Mouse (Mus musculus) cerebellum, adult 11-12 months (tissue): ENCODE measurements around the gene Ube2j1.
"Not testable (repeated sequence)": the region's sequence is repeated elsewhere in the genome, so short reads cannot be mapped to it uniquely, and the experiment has no call there.

Experiments
- DNase-seq: peaks from one replicate; pipeline ENCODE4 v3.0.0; 2022

Gene Ube2j1

DNA sequence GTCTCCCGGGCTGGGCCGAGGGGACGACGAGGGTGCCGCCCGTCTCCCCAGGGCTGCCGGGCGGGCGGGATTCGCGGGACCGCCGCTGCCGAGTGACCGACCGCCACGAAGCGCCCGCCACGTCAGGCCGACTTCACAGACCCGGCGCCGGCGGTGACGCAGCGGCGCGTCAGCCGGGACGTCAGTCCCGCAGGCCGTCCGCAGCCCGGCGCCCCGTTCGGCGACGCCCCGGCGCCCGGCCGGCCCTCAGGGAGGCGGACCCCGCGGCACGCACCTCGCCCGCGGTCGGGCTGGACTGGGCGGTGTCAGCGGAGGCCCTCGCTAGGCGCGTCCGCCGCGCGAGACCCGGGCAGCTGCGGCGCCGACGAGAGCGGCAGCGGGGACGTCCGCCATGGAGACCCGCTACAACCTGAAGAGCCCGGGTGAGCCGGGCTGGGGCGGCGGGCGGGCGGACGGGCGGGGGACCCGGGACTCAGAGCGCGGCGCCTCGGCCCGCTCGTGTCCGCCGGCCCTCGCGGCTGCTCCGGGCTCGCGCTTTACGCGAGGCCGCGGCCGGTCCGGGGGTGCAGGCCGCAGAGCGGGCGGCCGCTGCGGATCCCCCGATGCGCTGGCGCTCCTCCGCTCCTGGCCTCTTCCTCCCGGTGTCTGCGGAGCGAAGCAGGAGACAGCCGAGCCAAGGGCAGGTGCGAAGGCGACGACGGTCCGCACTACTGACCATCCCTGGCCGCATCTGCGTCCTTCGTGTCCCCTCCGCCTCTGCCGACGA lies at the start of gene Ube2j1:
Gene Ube2j1 (plus strand): TSS at position 222 of the 766 bp plus-strand sequence.
- DNase-seq, result peak; percentile 92

DNA sequence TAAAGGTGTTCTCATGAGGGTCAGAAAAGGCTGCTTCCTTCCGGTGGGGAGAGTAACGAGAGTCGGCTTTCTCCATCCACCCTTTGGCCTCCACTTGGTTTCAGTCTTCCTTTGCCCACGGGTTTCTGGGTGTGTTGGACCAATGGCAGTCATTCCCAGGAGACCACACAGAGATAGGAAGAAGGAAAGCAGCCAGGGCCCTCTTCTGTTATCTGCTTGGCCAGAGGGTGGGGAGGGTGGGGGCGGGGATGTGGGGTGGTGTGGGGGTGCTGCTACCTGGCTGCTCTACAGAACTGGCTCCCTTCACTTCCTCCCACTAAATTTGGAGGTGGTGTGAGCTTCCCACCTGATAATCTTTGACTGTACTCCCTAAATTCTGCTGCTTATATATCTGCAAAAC lies 49.6 kb upstream of the Ube2j1 start:
- DNase-seq, result no peak

DNA sequence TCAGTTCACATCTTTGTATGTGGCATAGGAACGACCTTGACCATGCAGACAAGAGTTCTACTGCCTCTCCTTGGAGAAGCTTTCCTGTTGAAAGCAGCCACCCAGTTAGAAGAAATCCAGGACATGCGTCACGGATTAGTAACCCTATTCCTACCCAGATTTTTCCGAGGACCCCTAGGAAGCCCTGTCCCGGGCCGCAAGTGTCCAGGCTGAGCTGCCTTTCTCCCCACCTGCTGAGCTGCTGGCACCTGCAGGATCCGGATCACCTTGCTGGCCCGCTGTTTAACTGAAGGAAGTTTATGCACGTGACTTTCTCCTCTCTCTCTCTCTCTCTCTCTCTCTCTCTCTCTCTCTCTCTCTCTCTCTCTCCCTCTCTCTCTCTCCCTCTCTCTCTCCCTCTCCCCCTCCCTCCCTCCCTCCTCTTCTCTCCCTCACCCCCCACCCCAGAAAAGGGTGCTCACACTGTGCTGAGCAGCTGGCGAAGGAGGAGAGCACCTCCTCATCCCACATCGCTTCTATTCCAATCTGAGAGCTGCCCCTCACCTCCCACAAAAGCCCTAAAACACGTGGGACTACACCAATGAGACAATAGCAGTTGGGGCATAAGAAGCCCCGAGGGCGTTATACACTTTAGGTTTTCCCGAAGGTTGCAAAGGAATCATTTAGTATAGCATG lies 49.0 kb upstream of the Ube2j1 start:
- peak; percentile 67 for DNase-seq

DNA sequence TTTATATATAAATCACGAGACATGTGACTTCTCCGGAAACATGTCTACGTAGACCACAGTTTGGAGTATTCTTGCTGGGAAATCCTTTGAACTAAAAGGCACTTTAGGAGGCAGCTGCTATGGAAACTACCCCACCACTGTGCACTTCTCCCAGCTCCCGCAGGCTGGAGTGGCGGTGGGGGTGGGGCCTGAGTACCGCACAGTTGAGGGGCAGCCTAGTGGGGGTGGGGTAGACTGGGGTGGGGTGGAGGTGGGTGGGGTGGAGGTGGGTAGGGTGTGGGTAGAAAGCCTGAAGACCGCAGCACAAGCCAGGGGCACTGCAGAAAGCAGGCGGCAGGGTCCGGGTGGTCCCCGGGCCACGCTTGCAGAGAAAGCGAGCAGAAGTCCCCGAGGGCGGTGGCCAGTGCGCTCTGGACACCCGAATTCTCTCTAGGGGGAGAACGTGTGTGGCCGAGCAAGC lies 48.5 kb upstream of the Ube2j1 start, which contains the start of gene Rragd:
Gene Rragd (plus strand): TSS at position 322 of the 460 bp plus-strand sequence.
- DNase-seq, result no peak

DNA sequence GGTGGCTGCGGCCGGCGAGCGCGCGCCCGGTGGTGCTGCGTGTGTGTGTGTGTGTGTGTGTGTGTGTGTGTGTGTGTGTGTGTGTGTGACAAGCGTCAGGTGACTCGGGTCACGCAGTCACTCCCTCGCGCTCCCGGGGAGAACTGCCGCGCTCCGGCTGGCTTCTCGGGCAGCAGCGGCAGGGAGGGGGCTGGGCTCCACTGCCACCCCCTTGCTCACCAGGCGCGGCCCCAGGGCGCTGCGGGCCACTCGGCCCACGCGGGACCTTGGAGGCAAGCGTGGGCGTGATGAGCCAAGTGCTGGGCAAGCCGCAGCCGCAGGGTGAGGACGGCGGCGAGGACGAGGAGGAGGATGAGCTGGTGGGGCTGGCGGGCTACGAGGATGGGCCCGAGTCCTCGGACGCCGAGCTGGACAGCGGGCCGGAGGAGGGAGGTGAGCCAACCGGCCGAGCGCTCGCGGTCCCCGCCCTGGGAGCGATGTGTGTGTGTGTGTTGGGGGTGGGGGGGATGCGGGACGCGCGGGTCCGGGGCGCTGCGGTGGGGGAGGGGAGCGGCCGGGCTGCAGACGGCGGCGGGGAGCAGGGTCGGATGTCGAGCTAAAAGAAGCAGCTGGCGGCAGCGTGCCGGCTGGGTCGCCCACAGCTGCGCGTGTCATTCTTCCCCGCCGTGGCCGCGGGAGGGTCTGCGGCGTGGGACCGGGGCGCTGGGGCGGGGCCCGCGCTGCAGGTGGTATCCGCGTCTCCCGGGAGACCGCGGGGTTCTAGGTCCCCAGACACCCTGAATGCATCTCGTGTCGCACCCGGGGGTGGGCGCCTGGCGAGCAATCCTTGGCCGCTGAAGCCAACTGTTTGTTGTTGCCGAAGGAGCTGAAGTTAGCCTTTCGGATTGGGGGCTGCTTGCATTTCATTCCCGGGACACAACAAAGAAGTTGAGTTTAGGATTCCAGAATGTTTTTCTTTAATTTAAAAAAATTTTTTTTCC lies 47.8 kb upstream of the Ube2j1 start:
- peak; percentile 85 for DNase-seq

DNA sequence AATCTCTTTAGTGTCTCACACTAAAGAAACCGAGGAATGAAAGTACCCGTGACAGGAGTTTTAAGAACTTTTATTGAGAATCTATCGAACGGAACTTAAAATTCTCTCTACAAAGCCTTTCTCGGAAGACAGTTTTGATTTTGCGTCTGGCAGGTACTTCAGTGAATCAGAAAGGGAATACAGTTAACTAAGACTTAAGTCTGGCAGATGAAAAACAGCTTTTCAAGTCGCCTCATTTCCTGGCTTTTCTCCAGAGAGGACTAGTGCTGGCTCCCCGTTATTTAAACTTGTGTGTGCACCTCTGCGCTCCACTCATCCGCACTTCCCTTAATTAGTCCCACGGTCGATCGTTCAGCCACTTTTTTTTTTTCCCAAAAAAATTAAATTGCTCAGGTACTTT lies 47.0 kb upstream of the Ube2j1 start:
- DNase-seq, result no peak

DNA sequence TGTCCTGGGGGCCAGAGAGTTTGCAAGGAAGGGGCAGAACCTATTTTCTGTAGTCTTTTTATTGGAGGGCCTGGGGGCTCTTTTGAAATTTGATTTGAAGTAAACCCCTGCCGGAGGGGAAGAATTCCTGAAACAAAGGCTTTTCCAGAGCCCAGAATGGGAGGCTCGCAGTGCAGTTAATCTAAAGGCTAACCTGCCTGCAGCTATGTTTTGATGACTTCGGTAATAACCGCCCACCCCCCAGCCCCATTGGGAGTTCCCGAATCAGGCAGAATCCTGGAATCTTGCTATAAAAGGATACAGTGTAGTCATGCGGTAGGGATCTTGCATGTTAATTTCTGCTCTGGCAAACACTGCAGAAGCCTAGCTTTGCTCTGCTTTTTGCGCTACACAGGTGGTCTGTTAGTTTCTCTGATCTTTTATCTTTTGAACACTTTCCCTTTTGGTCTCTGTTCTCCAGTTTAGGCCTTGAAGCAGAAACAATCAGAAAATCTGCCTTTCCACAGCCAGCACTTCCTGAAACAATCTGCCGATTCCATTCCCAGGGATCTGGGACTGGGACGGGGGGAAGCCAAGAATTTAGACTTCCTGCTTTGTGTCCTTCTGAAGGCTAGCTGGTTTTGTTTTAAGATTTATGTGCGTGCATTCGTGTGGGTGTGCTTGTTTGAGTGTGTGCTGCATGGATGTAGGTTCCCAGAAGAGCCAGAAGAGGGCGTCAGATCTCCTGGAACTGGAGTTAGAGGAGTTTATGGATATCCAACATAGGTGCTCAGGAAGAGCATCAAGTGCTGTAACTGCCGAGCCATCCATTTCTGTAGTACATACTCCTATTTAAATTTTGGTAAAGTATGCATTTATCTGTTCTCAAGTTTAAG lies 46.2 kb upstream of the Ube2j1 start:
- peak; percentile 34 for DNase-seq

DNA sequence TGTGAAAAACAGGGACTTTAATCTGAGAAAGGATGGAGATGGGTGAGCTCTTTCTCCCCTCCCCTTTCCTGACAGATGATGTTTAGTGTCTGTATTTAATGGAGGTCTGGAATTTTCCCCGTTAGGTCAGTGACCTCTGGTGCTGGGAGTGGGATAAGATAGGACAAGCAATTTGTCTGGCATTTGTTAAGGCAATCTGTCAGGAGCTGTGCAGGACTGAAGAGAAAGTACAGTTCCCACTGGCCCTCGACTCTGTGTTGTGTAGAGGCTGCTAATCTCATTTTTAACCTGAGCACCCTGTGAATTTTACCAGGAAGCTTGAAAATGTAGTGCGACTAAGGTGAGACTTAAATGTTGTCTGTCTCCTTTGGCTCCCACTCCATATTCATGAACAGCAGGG lies 45.5 kb upstream of the Ube2j1 start:
- DNase-seq, result no peak

DNA sequence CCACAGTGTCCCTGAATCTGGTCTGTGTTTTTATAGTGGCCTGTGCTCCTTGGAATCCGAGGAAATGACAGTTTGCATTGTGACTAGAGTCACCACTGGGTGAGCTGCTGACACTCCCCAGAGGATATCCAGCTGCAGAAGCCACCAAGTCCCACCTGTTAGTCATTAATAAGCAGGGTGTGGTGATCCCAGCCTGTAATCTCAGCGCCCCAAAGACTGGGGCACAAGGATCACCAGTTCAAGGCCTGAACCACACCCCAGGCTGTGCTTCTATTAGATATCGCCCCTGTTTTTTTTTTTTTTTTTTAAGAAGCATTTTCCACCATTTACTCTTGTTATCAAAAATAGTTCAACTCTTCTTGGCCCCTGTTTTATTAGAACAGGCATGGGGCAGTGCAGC lies 44.2 kb upstream of the Ube2j1 start:
- DNase-seq, result no peak

DNA sequence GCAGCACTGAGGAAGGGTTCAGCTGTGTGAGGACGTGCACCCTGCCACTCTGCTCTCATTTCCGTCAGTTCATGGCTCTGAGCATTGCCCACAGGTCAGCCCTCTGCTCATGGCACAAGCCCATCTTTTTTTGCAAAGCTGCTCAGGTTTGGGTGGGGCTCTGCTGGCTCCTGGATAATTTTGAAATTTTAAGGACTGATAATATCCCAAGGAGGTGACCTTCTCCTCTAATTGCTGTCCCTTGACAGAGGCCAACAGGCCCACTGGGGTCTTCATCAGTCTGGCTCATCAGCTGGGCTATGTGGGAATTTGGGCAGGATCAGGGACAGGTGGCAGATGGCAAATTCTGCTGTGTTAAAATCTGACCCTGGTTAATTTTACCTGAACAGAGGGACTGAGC lies 41.9 kb upstream of the Ube2j1 start:
- peak; percentile 58 for DNase-seq

DNA sequence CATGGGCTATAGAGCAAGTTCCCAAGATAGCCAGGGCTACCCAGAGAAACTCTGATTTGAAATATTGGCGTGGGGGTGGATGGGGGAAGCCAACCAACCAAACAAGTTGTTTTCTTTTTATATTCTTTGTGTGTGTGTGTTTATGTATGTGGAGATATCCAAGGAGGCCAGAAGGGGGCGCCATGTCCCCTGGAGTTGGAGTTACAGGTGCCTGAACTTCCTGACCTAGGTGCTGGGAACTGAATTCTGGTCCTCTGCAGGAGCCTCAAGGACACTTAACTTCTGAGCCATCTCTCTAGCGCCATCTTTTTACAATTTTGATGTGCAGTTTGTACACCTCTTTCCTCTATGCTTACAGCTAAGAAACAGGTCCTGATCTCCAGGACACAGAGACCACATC lies 37.0 kb upstream of the Ube2j1 start:
- no peak for DNase-seq

DNA sequence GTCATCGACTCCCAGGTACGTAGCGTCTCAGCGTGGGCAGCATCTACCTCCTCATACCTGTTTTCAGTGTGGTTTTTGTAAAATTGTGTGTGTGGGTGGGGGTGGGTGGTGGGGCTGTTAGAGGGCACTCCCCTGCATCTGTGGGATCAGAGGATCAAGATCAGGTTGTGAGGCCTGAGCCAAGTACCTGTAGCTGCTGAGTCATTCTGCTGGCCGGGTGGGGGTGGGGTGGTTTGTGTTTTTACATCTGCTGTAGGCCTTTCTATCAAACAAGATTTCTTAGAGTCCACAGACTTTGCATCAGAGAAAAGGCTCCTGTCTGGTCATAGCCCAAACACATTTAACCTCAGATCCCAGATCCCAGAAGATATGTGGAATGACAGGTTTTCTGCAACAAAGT lies 35.1 kb upstream of the Ube2j1 start:
- no peak for DNase-seq

DNA sequence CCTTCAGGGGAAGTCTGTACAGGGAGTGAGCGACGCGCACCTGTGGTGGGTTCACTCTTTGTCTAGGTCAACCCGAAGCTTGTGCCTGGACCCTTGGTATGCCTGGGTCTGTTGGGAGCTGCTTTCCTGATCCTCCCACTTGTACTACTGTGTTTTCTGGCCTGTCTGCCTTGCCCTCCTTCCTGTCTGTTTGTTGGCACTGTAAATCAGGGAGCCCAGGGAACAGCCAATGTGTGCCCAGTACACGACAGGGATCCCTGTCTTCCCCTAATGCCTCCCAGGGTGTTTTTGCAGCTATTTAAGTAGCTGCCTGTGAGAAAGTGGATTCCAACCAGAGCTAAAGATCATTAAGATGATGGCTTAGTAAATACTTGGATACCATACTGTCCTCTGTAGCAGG lies 33.6 kb upstream of the Ube2j1 start:
- peak; percentile 38 for DNase-seq

DNA sequence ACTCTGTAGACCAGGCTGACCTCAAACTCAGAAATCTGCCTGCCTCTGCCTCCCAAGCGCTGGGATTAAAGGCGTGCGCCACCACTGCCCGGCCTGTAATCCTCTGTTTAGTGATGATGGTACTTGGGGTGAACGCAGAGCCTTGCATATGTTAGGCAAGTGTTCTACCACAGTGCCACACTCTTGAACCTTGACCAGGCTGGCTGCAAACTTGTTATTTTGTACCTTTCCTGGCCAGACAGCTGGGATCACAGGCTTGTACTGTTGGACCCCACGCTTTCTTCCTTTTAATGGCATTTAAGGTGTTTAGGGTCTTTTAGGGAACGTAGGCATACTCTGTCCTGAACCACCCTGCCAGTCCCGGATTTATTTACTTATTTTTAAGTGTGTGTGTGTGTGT lies 32.2 kb upstream of the Ube2j1 start:
- no peak for DNase-seq

DNA sequence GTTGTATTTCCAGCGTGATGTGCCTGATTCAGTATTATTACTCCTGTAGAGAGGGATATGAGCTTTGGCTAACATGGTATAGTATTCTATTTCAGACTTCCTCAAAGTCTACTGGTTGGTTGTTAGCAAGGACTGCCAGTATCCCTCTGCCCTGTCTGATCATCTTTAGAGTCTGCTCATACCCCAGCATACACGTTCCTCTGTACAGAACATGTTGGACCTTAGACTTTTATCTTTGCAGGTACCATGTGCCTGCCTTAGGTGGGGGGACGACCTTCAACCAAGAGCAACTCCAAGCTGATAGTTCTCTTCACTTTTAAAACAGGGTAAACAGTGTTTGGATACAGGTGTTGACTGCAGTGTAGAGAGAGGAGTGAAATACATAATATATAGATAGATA lies 29.1 kb upstream of the Ube2j1 start:
- no peak for DNase-seq

DNA sequence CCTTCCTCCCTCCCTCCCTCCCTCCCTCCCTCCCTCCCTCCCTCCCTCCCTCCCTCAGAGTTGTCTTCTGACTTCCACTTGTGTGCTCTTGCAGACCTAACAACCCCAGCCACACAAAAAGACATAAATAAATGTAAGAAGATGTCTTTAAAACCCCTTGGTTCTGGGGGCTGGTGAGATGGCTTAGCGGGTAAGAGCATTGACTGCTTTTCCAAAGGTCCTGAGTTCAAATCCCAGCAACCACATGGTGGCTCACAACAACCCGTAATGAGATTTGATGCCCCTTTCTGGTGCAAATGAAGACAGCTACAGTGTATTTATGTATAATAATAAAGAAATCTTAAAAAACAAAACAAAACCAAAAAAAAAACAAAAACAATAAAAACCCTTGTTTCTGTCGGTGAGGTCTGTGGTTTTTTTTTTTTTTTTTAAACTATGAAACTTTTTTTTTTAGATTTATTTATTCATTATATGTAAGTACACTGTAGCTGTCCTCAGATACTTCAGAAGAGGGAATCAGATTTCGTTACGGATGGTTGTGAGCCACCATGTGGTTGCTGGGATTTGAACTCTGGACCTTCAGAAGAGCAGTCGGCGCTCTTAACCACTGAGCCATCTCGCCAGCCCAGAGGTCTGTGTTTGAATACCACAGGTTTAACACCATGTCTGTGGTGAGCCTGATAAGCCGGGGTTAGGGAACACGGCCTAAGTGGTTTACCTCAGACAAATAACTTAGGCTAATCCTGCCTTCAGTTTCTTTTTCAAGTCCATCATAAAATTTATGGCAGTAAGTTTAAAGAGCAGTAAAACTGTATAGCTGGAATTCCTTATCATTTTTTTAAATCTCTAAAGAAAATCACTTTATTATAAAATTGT lies 25.4 kb upstream of the Ube2j1 start:
- DNase-seq, result not testable (repeated sequence)

DNA sequence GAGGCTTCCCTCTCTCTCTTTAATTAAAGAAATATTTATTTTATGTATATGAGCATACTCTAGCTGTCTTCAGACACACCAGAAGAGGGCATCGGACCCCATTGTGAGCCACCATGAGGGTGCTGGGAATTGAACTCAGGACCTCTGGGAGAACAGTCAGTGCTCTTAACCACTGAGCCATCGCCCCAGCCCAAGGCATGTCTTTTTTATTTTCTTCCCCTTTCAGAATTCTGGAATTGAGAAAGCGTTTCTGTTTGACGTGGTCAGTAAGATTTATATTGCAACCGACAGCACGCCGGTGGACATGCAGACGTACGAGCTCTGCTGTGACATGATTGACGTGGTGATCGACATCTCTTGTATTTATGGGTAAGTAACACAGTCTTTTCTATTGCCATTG lies 24.4 kb upstream of the Ube2j1 start:
- no peak for DNase-seq

DNA sequence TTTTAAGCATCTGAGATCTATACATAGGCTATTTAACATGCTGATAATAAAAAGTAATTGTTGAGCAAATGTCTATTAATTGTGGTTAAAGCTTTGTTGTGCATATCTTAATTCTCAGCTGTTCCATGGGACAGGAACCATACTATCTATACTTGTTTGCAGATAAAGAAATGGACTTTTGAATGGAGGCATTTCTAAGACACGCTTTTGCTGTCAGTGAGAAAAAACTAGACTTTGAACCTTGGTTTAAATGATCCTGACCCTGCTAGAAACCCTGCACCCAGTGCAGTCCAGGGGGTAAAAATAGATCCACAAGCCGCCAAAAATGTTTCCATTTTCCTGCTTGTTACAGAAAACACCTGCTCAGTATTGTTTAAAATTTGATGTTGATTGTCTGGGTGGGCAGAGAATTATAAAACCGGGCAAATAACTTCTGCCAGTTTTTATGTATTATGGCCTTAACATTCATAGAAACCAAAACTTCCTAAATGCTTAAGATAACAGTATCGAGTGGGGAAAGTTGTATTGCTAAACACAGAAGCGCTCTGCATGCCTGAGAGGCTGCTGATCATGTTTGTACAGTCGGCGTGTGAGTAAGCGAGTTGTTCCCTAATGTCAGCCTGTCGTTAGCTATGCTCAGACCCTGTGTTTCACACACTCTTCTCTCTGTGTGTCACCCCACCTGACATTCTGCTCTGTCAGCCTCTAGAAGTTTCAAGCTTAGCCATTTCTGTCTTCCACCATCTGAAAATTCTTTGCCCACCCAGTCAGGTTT lies 23.6 kb upstream of the Ube2j1 start:
- no peak for DNase-seq

DNA sequence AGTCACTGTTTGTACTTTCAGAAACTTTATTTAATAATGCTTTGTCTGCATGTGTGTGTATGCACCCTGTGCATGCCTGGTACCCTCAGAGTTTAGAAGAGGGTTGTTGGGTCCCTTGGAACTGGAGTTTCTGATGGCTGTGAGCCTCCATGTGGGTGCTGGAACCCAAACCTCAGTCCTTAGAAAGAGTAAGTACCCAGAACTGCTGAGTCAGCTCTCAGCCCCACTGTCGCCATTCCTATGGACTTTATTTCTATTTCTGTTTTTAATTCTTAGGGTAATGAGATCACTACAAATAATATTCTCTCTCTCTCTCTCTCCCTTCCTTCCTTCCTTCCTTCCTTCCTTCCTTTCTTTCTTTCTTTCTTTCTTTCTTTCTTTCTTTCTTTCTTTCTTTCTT lies 21.1 kb upstream of the Ube2j1 start:
- DNase-seq, result no peak

DNA sequence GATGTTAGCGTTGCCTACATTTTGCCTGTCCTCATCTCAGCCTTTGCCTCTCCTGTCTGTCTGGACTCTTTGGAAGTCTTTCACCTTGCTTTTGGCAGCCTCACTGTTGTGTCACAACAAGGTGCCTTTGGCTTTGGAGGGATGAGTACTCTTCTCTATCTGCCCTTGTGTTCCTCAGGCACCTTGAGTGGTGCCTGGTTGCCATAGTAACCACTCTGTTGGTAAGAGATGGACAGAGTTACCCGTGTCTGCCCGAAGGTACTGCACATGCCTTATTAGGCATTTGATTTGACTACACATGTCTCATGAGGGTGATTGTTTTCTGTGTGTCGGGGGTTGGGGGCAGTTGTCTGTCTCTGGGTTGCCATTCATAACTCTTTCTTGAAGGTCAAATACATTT lies 18.7 kb upstream of the Ube2j1 start:
- DNase-seq, result no peak
